Mouse (Mus musculus) intestine, embryonic 14.5 days (tissue): ENCODE data around the gene Dhcr24. TPM values are rescaled to one million over a fixed set of nuclear protein-coding genes. Genes with fewer than 3 reads are reported as not detected.

Experiments used
- ATAC-seq: fragments of 200-750 bp; cut with Nextera tagmentation; replicated peaks from 2 replicates; pipeline ENCODE4 v1.8.0; 2017; ENCODE audit warnings: low read depth, moderate number of reproducible peaks, moderate TSS enrichment, moderate library complexity; ENCODE audit not compliant: low FRiP score, low TSS enrichment
- DNase-seq: peaks from one replicate; pipeline ENCODE4 v3.0.0-alpha.2; 2018; ENCODE audit warnings: low spot score
- H3K27ac ChIP-seq: fragments of 300-500 bp; sonication (generic); 2 replicates; pipeline ENCODE4 v1.5.1; 2014; ENCODE audit warnings: low read depth, mild to moderate bottlenecking, control low read depth
- H3K27me3 ChIP-seq: fragments of 300-500 bp; sonication (generic); replicated peaks from 2 replicates; pipeline ENCODE4 v1.6.1; 2014; ENCODE audit warnings: low read length, control low read depth; ENCODE audit not compliant: control insufficient read depth, insufficient read depth
- H3K36me3 ChIP-seq: fragments of 300-500 bp; sonication (generic); 2 replicates; pipeline ENCODE4 v1.6.1; 2014; ENCODE audit warnings: low read length, control low read depth; ENCODE audit not compliant: control insufficient read depth, insufficient read depth
- H3K4me1 ChIP-seq: fragments of 300-500 bp; sonication (generic); replicated peaks from 2 replicates; pipeline ENCODE4 v1.6.1; 2014; ENCODE audit warnings: low read length, control low read depth, mixed read lengths; ENCODE audit not compliant: control insufficient read depth, insufficient read depth
- H3K4me2 ChIP-seq: fragments of 300-500 bp; sonication (generic); 2 replicates; pipeline ENCODE4 v1.6.1; 2014; ENCODE audit warnings: low read length
- H3K4me3 ChIP-seq: fragments of 300-500 bp; sonication (generic); 2 replicates; pipeline ENCODE4 v1.5.1; 2014; ENCODE audit warnings: low read depth, low read length, control low read depth, mixed read lengths
- H3K9ac ChIP-seq: fragments of 300-500 bp; sonication (generic); 2 replicates; pipeline ENCODE4 v1.6.1; 2014; ENCODE audit warnings: mild to moderate bottlenecking, low read length
- H3K9me3 ChIP-seq: fragments of 300-500 bp; sonication (generic); 2 replicates; pipeline ENCODE4 v1.6.1; 2016; ENCODE audit warnings: low read length, control low read depth; ENCODE audit not compliant: control insufficient read depth
- WGBS: fragments of 180-500 bp; shearing (Covaris S2); extraction: QIAGEN DNeasy Blood & Tissue Kit; methylation state at CpG from one replicate; pipeline ENCODE4 v1.1.7; 2014; 5-methylcytosine and 5-hydroxymethylcytosine counted together
- polyA plus RNA-seq: library from polyadenylated mRNA; unstranded; fragments of >200 nt; fragmentation: Nextera tagmentation; extraction: Ambion mirVana; gene quantifications from 2 replicates; pipeline ENCODE4 v1.2.1, GENCODE M21; 2014

The Dhcr24 gene
- polyA plus RNA-seq, 1 experiment from 2014 or later: 38.2 TPM

DNA sequence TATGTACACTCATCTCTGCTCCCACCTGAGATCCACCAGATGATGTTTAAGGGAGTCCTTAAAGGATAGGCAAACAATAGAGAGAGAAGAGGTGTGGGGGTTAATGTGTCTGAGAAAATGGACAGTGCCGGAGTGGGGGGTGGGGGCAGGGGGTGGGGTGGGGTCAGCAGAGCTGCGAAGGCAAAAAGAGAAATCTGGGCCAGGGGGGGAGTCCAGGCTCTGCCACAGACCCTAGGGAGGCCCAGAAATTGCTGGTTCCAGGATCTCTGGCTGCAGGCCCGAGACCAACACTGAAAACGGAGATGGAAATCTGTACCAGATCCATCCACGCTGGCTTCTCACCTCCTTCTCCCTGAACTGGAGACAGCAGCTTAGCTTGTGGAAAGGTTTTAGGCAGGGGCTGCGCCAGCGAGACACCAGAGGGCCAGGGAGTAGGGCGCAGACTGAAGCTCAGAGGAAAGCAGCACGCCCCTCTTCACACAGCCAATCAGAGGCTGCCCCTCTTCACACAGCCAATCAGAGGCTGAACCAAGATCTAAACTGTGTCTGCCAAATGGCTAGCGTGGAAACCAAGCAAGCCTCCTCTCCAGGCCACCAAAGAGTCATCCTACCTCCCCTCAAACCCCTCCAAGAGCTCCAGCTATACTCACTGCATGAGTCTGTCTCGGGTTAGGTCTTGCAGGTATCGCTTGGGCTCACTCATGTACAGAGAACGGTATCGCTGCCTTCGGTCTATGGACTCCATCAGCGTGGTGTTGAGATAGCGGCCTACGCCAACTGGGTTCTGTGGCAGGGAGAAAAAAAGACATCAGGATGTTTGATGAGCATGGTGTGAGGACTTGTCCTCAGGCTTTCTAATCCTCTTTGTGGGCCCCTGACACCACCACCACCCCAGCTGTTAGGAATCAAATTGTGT is 46.1 kb downstream of the Dhcr24 start:
- Histone ChIP-seq H3K4me1 (no peaks in the 10 kb centered on the region), H3K9ac (no peak overlapping the region), H3K4me2 (peak overlapping the region; percentile 29; the same call in 1 of the 2 replicates), H3K36me3 (no peaks in the 10 kb centered on the region), H3K27ac (no peak overlapping the region), H3K9me3 (no peaks in the 10 kb centered on the region), H3K27me3 (no peaks in the 10 kb centered on the region), H3K4me3 (0 out of 2 replicates have a peak overlapping the region, but pooled peaks have one; percentile 6)
- DNase-seq (no peak), ATAC-seq (peak; percentile 83)
- 39% methylated on average over 18 of the region's 18 CpGs for WGBS

DNA sequence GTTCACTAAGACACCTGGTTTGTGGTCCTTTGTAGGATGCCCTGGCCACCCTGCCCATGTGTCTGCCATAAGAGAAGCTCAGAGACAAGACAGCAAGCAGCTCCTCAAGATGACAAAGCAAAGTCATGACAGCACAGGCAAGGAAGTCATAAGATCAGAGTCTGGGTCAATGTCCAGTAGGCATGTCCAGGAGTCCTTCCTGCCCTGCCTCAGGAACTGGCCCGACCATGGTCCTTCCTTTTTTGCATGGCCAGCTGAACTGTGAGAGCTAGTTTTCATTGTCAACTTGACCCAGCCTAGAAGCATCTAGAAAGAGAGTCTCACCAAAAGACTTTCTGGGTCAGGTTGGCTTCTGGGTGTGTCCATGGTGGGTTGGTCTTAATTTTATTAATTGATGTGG is 47.1 kb downstream of the Dhcr24 start:
- ATAC-seq: no peak

DNA sequence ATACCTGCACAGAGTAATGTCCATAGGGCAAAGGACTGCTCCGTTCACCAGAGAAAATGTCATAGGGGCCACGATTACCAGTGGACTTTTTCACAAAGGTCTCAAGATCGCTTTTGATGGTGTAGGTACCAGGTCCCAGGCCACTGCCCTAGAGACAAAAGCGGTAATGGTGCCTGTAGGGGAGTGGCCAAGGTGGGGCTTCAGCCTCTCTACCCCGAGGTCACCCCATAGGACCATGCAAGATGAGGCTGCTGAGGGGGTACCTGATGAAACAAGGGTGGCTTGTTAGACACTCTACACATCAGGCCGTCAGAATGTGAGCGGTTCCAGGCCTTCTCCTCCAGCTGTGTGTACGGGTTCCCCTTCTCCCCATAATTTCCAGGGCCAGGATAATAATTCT is 52.3 kb downstream of the Dhcr24 start:
- no peaks in the 10 kb centered on the region for H3K9me3 ChIP-seq
- ATAC-seq (no peak), DNase-seq (no peak)
- no peaks in the 10 kb centered on the region for H3K36me3 ChIP-seq
- H3K4me1 ChIP-seq: peaks cover 9% of the 10 kb centered on the region; the same call in 1 of the 2 replicates
- H3K4me2 ChIP-seq: no peak overlapping the region
- no peak overlapping the region for H3K27ac ChIP-seq
- H3K4me3 ChIP-seq: no peak overlapping the region
- WGBS: 79% methylated on average over 8 of the region's 8 CpGs
- no peaks in the 10 kb centered on the region for H3K27me3 ChIP-seq
- no peak overlapping the region for H3K9ac ChIP-seq

More for the DNA sequence above, 47.1 kb downstream of the Dhcr24 start:
- H3K9ac ChIP-seq: no peak overlapping the region
- H3K36me3 ChIP-seq: no peaks in the 10 kb centered on the region
- no peak for DNase-seq
- H3K27ac ChIP-seq: no peak overlapping the region
- 82% methylated on average over 1 of the region's 1 CpGs for WGBS
- no peaks in the 10 kb centered on the region for H3K4me1 ChIP-seq
- no peak overlapping the region for H3K4me2 ChIP-seq
- no peaks in the 10 kb centered on the region for H3K9me3 ChIP-seq
- H3K4me3 ChIP-seq: no peak overlapping the region
- no peaks in the 10 kb centered on the region for H3K27me3 ChIP-seq

DNA sequence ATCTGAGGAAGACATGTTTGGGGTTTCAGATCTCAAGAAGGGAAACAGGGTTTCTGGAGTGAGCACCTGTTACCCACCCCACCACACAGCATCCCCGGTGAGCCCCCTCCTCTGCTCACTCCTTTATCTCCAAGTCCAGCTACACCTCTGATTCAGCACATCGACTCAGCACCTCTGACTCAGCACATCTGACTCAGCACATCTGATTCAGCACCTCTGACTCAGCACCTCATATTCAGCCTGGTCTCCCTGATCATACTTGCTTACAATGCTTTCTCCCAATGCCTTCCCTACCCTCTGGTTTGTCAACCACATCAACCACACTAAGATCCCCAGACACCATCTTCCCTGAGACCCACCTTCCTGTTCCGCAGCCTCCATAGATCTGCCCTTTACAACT is 52.7 kb downstream of the Dhcr24 start:
- no peak for ATAC-seq
- no peak overlapping the region for H3K9ac ChIP-seq
- WGBS: 65% methylated on average over 3 of the region's 3 CpGs

DNA sequence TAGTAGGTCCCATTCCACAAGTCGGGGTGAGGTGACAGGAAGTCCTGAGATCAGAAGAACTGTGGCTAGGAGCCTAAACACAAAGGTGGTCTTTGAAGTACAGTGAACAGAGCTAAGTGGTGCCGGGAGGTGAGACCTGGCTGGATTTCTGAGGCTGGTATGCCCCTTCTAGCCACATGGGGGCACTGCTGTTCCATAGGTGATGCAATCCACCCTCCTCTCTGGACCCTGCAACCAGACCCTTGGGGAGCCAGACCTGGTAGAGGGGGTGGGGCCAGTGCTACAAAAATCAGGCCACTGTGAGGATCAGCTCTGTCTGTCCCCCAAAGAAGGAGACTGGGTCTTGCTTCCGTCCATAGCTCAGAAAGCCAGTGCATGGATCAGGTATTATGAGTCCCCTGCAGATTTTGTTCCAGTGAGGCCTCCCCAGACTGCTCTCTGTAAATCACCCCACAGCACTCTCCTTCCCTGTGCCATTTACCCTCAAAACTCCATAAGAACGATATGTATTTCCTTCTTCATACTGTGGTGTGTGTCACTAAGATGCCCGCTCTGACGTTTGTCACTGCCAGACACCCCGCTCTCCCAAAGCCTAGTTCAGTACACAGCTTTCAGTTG is 53.5 kb downstream of the Dhcr24 start:
- H3K36me3 ChIP-seq: no peaks in the 10 kb centered on the region
- no peaks in the 10 kb centered on the region for H3K9me3 ChIP-seq
- H3K9ac ChIP-seq: no peak overlapping the region
- 40% methylated on average over 7 of the region's 7 CpGs for WGBS
- peaks cover 9% of the 10 kb centered on the region; the same call in 1 of the 2 replicates for H3K4me1 ChIP-seq
- H3K27ac ChIP-seq: no peak overlapping the region
- DNase-seq (peak; percentile 88), ATAC-seq (peak; percentile 52; the same call in 1 of the 2 replicates)
- H3K4me3 ChIP-seq: no peak overlapping the region
- no peak overlapping the region for H3K4me2 ChIP-seq
- H3K27me3 ChIP-seq: no peaks in the 10 kb centered on the region

More for the DNA sequence above, 52.7 kb downstream of the Dhcr24 start:
- H3K27ac ChIP-seq: no peak overlapping the region
- peaks cover 9% of the 10 kb centered on the region; the same call in 1 of the 2 replicates for H3K4me1 ChIP-seq
- no peak for DNase-seq
- no peaks in the 10 kb centered on the region for H3K36me3 ChIP-seq
- no peak overlapping the region for H3K4me3 ChIP-seq
- no peak overlapping the region for H3K4me2 ChIP-seq
- no peaks in the 10 kb centered on the region for H3K9me3 ChIP-seq
- no peaks in the 10 kb centered on the region for H3K27me3 ChIP-seq

DNA sequence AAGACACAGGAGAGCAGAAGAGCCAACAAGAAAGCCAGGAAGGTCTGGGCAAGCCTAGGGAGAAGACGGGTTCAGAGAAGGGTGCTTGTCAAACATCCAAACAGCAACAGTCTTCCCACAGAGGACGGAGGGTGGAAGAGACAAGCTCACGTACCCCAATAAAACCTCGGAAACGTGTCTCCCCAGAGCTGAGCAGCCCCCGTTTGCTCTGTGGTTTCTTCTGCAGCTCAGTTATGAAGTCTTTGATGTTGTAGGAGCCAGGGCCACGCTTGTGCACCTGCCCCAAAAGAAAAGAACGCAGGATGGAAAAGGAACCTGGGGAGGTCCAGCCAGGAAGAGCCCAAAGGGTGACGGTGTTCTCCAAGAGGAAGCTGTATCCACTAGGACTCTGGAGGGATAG is 54.0 kb downstream of the Dhcr24 start:
- H3K4me2 ChIP-seq: no peak overlapping the region
- no peak overlapping the region for H3K9ac ChIP-seq
- no peaks in the 10 kb centered on the region for H3K27me3 ChIP-seq
- no peaks in the 10 kb centered on the region for H3K36me3 ChIP-seq
- H3K9me3 ChIP-seq: no peaks in the 10 kb centered on the region
- H3K27ac ChIP-seq: no peak overlapping the region
- no peak for DNase-seq
- H3K4me1 ChIP-seq: peaks cover 9% of the 10 kb centered on the region; the same call in 1 of the 2 replicates
- 78% methylated on average over 9 of the region's 9 CpGs for WGBS
- ATAC-seq: no peak
- no peak overlapping the region for H3K4me3 ChIP-seq

DNA sequence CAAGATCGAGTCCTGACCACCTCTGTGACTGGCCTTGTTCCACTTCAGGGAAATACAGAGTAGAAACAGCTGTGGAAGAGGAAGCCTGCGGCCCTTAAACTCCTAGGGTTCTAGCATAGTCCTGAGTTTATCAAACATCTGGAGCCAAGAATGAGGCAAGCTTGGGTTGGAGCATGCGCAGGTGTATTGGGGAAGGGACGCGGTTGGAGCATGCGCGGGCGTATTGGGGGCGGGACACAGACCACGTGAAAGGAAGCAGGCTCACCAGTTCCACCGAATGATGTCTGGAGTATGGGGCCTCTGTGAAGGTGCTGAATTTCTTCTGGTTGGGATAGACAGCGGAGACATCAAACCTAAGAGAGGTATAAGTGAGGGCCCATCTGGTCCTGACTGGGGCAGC is 54.8 kb downstream of the Dhcr24 start:
- no peak for ATAC-seq
- Histone ChIP-seq H3K9me3 (no peaks in the 10 kb centered on the region), H3K4me3 (no peak overlapping the region), H3K4me2 (no peak overlapping the region), H3K4me1 (peaks cover 9% of the 10 kb centered on the region; the same call in 1 of the 2 replicates), H3K9ac (no peak overlapping the region), H3K36me3 (no peaks in the 10 kb centered on the region), H3K27ac (no peak overlapping the region), H3K27me3 (no peaks in the 10 kb centered on the region; the same call in 1 of the 2 replicates)
- WGBS: 75% methylated on average over 12 of the region's 12 CpGs
- DNase-seq: no peak

DNA sequence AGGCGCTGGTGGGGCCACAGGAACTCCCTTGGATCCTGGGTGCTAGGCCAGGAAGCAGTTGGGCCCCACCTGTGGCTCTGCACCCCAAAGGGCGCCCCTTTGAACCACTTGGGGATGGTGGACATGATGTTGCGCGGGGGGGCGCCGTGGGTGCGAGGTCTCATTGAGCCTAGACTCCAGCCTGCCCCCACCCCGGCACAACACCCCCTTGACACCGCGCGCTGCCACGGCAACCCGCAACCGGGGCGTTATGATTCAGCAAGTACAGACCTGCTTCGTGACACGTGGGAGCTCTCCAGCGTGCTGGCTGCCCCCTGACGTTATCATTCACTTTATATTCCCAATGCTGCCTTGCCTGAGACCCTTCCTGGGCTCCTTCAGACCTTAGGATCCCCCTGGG is 56.2 kb downstream of the Dhcr24 start, which contains the start of gene Lexm:
TSS of gene Lexm (minus strand) at position 186 of the 400 bp plus-strand sequence.
- Histone ChIP-seq H3K27me3 (peaks cover 7% of the 10 kb centered on the region), H3K36me3 (no peaks in the 10 kb centered on the region), H3K27ac (no peak within 1 kb of the TSS), H3K4me1 (peaks cover 9% of the 10 kb centered on the region; the same call in 1 of the 2 replicates), H3K9me3 (no peaks in the 10 kb centered on the region), H3K4me2 (peak within 1 kb of the TSS; percentile 46), H3K9ac (no peak within 1 kb of the TSS), H3K4me3 (no peak within 1 kb of the TSS)
- ATAC-seq (no peak), DNase-seq (no peak)
- WGBS: 1% methylated on average over 19 of the region's 19 CpGs
